Mouse (Mus musculus) heart, adult 2 months (tissue): ENCODE measurements around the gene Pomgnt2.

Experiments used
- CTCF ChIP-seq: fragments of 200-600 bp; IDR thresholded peaks from 2 replicates; pipeline ENCODE4 v1.8.1; 2022; ENCODE audit warnings: antibody characterized with exemption, mild to moderate bottlenecking, moderate library complexity
- EP300 ChIP-seq: fragments of 200-500 bp; IDR thresholded peaks from 2 replicates; pipeline ENCODE4 v1.6.1; 2011; ENCODE audit warnings: low read depth, low read length, control low read depth; ENCODE audit not compliant: insufficient read depth

DNA sequence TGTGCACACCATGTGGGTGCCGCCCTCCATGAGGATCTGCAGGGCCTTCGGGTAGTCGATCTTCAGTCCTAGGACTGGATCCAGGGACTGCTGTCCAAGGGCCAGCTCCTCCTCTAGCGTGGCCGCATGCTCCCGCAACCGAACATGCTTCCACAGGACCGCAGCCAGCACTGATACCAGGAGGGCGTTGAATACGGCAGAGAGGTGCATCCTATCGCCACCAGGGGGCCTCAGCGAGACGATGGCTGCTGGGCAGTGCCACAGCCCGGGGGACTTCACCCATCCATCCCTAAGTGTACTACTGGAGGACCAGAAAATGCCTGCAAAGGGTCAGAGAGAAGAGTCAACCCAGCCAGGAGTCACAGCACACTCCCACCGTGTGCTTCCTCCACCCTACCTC is 13.4 kb downstream of the Pomgnt2 start:
- peak; percentile 93 for TF ChIP-seq CTCF
- TF ChIP-seq EP300, result 0 out of 2 replicates have a peak, but pooled peaks have one; percentile 27
